Mouse (Mus musculus) heart, embryonic 14.5 days (tissue): Measurements from ENCODE around the gene Acadvl. TPM values are rescaled to one million over a fixed set of nuclear protein-coding genes. Genes with fewer than 3 reads are reported as not detected.

Experiments used
- ATAC-seq: fragments of 200-750 bp; cut with Nextera tagmentation; 2 replicates; pipeline ENCODE4 v1.8.0; 2017; ENCODE audit warnings: low read depth, moderate TSS enrichment; ENCODE audit not compliant: insufficient number of reproducible peaks, insufficient read depth, low FRiP score
- H3K27ac ChIP-seq, 2 experiments: fragments of 200-500 bp in 1 of 2; fragments of 300-500 bp in 1 of 2; sonication (generic) in 1 of 2; replicated peaks in 1 of 2; 2 replicates each; pipeline ENCODE4 v1.5.1; 2012 to 2014; ENCODE audit warnings: low read depth in 2 of 2, low read length in 2 of 2, control low read depth in 1 of 2, mild to moderate bottlenecking in 1 of 2, mixed read lengths in 1 of 2; ENCODE audit not compliant: control insufficient read depth in 1 of 2, insufficient read depth in 1 of 2
- H3K27me3 ChIP-seq: fragments of 300-500 bp; sonication (generic); 2 replicates; pipeline ENCODE4 v1.6.1; 2014; ENCODE audit warnings: mild to moderate bottlenecking, low read length, control low read depth; ENCODE audit not compliant: control insufficient read depth, insufficient read depth
- H3K36me3 ChIP-seq: fragments of 300-500 bp; sonication (generic); 2 replicates; pipeline ENCODE4 v1.6.1; 2014; ENCODE audit warnings: mild to moderate bottlenecking, control low read depth, low read length, mixed read lengths; ENCODE audit not compliant: control insufficient read depth, insufficient read depth
- H3K4me1 ChIP-seq, 2 experiments: fragments of 200-500 bp in 1 of 2; fragments of 300-500 bp in 1 of 2; sonication (generic) in 1 of 2; 2 replicates each; pipeline ENCODE4 v1.6.1; 2012 to 2014; ENCODE audit warnings: low read length in 2 of 2, control low read depth in 1 of 2, mixed read lengths in 1 of 2; ENCODE audit not compliant: control insufficient read depth in 2 of 2, insufficient read depth in 2 of 2
- H3K4me2 ChIP-seq: fragments of 300-500 bp; sonication (generic); 2 replicates; pipeline ENCODE4 v1.6.1; 2014; ENCODE audit warnings: mild to moderate bottlenecking, low read length
- H3K4me3 ChIP-seq, 2 experiments: fragments of 200-500 bp in 1 of 2; fragments of 300-500 bp in 1 of 2; sonication (generic) in 1 of 2; 2 replicates each; pipeline ENCODE4 v1.5.1; 2012 to 2014; ENCODE audit warnings: low read length in 2 of 2, mild to moderate bottlenecking in 2 of 2, control low read depth in 1 of 2, low read depth in 1 of 2, moderate library complexity in 1 of 2; ENCODE audit not compliant: control insufficient read depth in 1 of 2, insufficient read depth in 1 of 2
- H3K9ac ChIP-seq: fragments of 300-500 bp; sonication (generic); 2 replicates; pipeline ENCODE4 v1.6.1; 2014; ENCODE audit warnings: mild to moderate bottlenecking, low read length
- H3K9me3 ChIP-seq: fragments of 300-500 bp; sonication (generic); 2 replicates; pipeline ENCODE4 v1.6.1; 2016; ENCODE audit warnings: low read length, control low read depth; ENCODE audit not compliant: control insufficient read depth
- WGBS: fragments of 180-500 bp; shearing (Covaris S2); extraction: QIAGEN DNeasy Blood & Tissue Kit; methylation state at CpG from one replicate; pipeline ENCODE4 v1.1.7; 2014; 5-methylcytosine and 5-hydroxymethylcytosine counted together
- polyA plus RNA-seq: library from polyadenylated mRNA; unstranded; fragments of >200 nt; fragmentation: Nextera tagmentation; extraction: Ambion mirVana; gene quantifications from 2 replicates; pipeline ENCODE4 v1.2.1, GENCODE M21; 2014

Gene Acadvl
- polyA plus RNA-seq, 1 experiment from 2014 or later = 185 TPM

DNA sequence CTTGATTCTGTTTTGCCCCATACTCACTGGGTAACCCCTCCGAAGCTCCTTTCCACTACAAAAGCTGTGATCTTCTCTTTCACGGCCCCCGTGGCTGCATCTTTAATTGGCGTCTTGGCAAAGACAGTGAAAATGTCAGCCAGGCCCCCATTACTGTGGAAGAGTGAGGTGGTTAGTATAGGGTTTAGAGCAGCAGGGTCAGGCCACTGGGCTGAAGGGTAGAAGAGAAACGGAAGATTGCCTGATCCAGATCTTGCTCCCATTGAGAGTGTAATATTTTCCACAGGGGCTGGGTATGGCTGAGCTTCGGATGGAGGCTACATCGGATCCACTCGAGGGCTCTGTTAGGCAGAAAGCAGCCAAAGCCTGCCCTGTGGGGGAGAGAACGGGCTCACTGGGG is 2.3 kb downstream of the Acadvl start:
- Histone ChIP-seq H3K27ac (no peak overlapping the region), H3K9ac (no peak overlapping the region), H3K4me1 (peaks cover 9 to 17% of the 10 kb centered on the region in 2 experiments), H3K27me3 (no peaks in the 10 kb centered on the region), H3K4me2 (no peak overlapping the region), H3K36me3 (peaks cover 62% of the 10 kb centered on the region), H3K9me3 (no peaks in the 10 kb centered on the region), H3K4me3 (no peak overlapping the region)
- no peak for ATAC-seq
- 85% methylated on average over 9 of the region's 9 CpGs for WGBS

DNA sequence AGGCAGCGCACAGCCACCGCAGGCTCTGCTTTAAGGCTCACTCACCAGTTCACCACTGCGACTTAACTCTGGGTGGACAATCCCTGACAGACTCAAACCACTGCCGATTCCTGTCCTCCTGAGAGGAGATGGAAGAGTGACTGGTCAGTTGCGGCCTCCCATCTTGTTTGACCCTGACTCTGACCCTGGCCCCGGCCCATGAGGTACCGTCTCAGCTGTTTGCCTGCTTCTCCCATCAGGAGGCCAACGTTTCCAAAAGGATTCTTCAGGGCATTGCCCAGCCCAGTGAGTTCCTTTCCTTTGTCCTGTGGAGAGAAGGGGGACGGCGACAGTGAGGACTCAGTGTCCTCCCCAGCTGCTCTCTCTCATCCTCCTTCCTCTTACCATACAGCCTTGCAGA is 4.2 kb downstream of the Acadvl start:
- Histone ChIP-seq H3K9ac (no peak overlapping the region), H3K36me3 (peaks cover 82% of the 10 kb centered on the region), H3K4me2 (no peak overlapping the region), H3K27me3 (no peaks in the 10 kb centered on the region), H3K9me3 (no peaks in the 10 kb centered on the region), H3K4me3 (no peak overlapping the region), H3K27ac (no peak overlapping the region), H3K4me1 (peaks cover 2 to 10% of the 10 kb centered on the region in 2 experiments; a peak in 3 of 4 replicates)
- WGBS = 87% methylated on average over 10 of the region's 10 CpGs
- ATAC-seq = no peak

DNA sequence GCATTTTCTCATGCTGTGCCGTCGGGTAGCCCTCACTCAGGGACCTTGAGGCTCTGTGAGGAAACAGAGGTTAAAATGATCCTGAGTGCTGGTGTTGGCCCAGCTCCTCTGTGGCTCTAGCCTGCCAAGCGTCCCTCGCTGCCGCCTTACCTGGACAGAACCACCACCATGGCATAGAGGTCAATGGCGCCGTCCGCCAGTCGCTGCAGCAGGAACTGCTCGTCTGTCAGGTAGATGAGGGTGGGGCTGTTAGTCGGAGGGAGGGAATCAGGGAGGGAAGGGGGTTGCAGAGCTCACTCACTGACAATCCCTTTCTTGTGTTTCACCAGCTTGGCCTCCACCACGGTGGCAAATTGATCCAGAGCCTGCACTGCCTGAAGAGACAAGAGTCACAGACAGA is 4.7 kb downstream of the Acadvl start:
- no peak overlapping the region for H3K27ac ChIP-seq
- no peak overlapping the region for H3K9ac ChIP-seq
- H3K36me3 ChIP-seq = peaks cover 86% of the 10 kb centered on the region
- no peaks in the 10 kb centered on the region for H3K9me3 ChIP-seq
- WGBS = 82% methylated on average over 12 of the region's 12 CpGs
- H3K4me3 ChIP-seq = no peak overlapping the region
- no peak overlapping the region for H3K4me2 ChIP-seq
- ATAC-seq = no peak
- no peaks in the 10 kb centered on the region for H3K27me3 ChIP-seq
- peaks cover 2 to 9% of the 10 kb centered on the region in 2 experiments; a peak in 3 of 4 replicates for H3K4me1 ChIP-seq

DNA sequence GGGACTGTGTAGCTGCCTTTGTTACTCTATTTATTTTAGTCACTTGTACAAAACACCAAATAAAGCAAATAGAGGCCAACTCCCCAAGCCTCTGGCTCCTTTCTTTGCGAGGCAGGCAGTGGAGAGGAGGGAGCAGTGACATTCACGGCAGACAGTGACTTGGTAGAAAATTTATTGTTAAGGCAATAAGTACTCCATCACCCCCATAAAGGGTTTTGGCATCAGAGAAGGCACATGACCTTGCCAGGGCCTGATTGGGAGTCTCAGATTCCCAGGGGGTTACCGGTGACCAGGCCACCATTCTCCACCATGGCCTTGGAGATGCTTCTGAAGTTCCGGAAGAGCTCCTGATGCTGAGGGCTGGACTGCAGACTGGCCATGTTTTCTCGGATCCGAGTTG is 5.2 kb downstream of the Acadvl start:
- no peak overlapping the region for H3K4me2 ChIP-seq
- H3K4me3 ChIP-seq = no peak overlapping the region
- no peaks in the 10 kb centered on the region for H3K9me3 ChIP-seq
- no peak overlapping the region for H3K27ac ChIP-seq
- no peak for ATAC-seq
- 82% methylated on average over 6 of the region's 6 CpGs for WGBS
- H3K27me3 ChIP-seq = no peaks in the 10 kb centered on the region
- peaks cover 91% of the 10 kb centered on the region for H3K36me3 ChIP-seq
- no peak overlapping the region for H3K9ac ChIP-seq
- peaks cover 2 to 7% of the 10 kb centered on the region in 2 experiments; a peak in 3 of 4 replicates for H3K4me1 ChIP-seq

DNA sequence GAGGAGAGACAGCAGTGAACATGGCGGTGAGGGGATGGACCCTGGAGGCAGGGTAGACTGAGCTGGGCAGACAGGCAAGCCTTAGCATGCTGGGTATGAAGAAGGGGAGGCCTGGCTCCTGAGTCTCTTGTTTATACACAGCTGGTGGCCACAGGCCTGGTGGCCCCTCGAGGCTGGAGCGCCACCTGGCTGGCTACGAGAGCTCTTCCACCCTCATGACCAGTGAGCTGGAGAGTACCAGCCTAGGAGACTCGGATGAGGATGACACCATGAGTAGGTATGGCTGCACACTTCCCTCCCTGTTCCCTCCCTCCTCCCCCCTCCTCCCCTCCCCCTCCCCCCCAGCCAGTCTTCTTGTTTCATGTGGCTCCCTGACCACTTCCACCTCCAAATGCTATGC is 9.7 kb downstream of the Acadvl start:
- Histone ChIP-seq H3K4me3 (no peak overlapping the region), H3K4me2 (no peak overlapping the region), H3K9me3 (no peaks in the 10 kb centered on the region), H3K4me1 (peaks cover 8 to 14% of the 10 kb centered on the region in 2 experiments; a peak in 3 of 4 replicates), H3K36me3 (peaks cover 64% of the 10 kb centered on the region), H3K27me3 (no peaks in the 10 kb centered on the region), H3K27ac (no peak overlapping the region), H3K9ac (no peak overlapping the region)
- ATAC-seq = no peak
- 63% methylated on average over 5 of the region's 5 CpGs for WGBS

DNA sequence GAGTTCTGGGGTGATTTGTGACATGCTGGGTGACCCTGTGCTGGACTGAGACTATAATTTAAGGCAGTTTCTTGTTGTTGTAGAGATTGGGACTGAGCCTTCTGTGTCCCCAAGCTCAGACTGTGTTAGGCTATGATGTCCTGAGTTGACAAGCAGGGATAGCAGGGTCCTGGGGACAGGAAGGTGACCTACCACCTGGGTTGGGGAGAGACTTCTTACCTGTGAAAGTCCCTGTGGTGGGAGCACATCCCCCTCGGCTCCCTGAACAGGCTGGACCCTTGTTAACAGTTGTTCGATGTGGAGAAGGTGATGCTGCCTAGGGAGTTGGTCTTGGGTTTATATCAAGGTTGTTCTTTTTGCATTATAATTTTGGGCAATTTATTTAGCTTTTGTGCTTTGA is 12.7 kb downstream of the Acadvl start:
- Histone ChIP-seq H3K27ac (no peak overlapping the region), H3K4me2 (peak overlapping the region; percentile 96; the same call in 1 of the 2 replicates), H3K9me3 (no peaks in the 10 kb centered on the region), H3K9ac (peak overlapping the region; percentile 41; the same call in 1 of the 2 replicates), H3K4me3 (0 out of 4 replicates have a peak overlapping the region, but pooled peaks of 1 of the 2 experiments have one; percentile 89), H3K27me3 (no peaks in the 10 kb centered on the region), H3K36me3 (peaks cover 59% of the 10 kb centered on the region), H3K4me1 (peaks cover 11 to 25% of the 10 kb centered on the region in 2 experiments)
- no peak for ATAC-seq
- 95% methylated on average over 2 of the region's 2 CpGs for WGBS

DNA sequence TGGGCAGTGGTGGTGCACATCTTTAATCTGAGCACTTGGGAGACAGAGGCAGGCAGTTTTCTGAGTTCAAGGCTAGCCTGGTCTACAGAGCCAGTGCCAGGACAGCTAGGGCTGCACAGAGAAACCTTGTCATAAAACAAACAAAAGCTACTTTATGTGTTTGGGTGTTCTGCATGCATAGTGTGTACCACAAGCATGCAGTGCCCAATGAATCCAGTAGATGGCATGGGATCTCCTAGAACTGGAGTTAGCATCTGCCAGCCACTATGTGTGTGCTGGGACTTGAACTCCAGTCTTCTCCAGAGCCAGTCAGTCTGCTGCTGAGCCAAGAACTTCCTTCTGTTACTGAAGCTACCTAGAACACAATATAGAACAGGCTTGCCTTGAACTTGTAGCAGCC is 13.3 kb downstream of the Acadvl start:
- Histone ChIP-seq H3K27me3 (no peaks in the 10 kb centered on the region), H3K36me3 (peaks cover 53% of the 10 kb centered on the region), H3K9me3 (no peaks in the 10 kb centered on the region), H3K9ac (no peak overlapping the region; the same call in 1 of the 2 replicates), H3K4me1 (peaks cover 11 to 27% of the 10 kb centered on the region in 2 experiments), H3K4me2 (peak overlapping the region; percentile 96), H3K27ac (no peak overlapping the region), H3K4me3 (peak overlapping the region in 1 of 2 experiments; percentile 89; a peak in 2 of 4 replicates)
- ATAC-seq = no peak

DNA sequence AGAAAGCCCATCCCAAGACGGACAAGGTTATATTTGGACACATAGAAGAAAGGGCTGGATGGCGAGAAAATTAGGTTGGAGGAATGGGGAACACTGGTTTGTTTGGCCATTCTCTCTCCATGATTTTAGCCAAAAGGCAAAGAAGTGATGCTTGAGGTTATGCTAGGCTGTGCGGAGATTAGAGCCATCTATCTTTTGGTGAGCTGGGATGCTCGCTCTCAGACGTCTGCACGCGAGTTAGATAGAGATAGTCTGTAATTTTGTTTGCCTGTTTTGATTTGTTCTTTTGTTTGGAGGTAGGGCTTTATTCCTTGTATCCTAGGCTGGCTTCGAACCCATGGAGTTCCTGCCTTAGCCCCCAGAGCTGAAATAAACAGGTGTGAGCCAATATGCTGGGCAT is 14.1 kb downstream of the Acadvl start:
- Histone ChIP-seq H3K36me3 (peaks cover 46% of the 10 kb centered on the region), H3K4me1 (peaks cover 11 to 27% of the 10 kb centered on the region in 2 experiments), H3K4me3 (peak overlapping the region; percentile 78 to 89), H3K4me2 (peak overlapping the region; percentile 96), H3K9me3 (no peaks in the 10 kb centered on the region), H3K27me3 (no peaks in the 10 kb centered on the region), H3K9ac (peak overlapping the region; percentile 92), H3K27ac (peak overlapping the region; percentile 94 to 95)
- 13% methylated on average over 8 of the region's 8 CpGs for WGBS
- no peak for ATAC-seq
